Mouse (Mus musculus) neural tube, embryonic 11.5 days (tissue): Measurements from ENCODE around the gene Polr2i. TPM values are rescaled to one million over a fixed set of nuclear protein-coding genes. Genes with fewer than 3 reads are reported as not detected.
A peak's percentile ranks its signal among the peaks of the same experiment; 100 is the strongest.
"Not testable (repeated sequence)": the region's sequence is repeated elsewhere in the genome, so short reads cannot be mapped to it uniquely, and the experiment has no call there.

Experiments used
- ATAC-seq: fragments of 200-750 bp; cut with Nextera tagmentation; 2 replicates; pipeline ENCODE4 v1.8.0; 2017; ENCODE audit warnings: moderate number of reproducible peaks, mild to moderate bottlenecking, moderate TSS enrichment, moderate library complexity; ENCODE audit not compliant: insufficient read depth, low FRiP score, low TSS enrichment
- DNase-seq: peaks from one replicate; pipeline ENCODE4 v3.0.0-alpha.2; 2015; ENCODE audit warnings: low spot score
- H3K27ac ChIP-seq: fragments of 300-500 bp; sonication (generic); 2 replicates; pipeline ENCODE4 v1.5.1; 2014; ENCODE audit warnings: low read depth, mild to moderate bottlenecking, low read length
- H3K27me3 ChIP-seq: fragments of 300-500 bp; sonication (generic); 2 replicates; pipeline ENCODE4 v1.6.1; 2014; ENCODE audit warnings: mild to moderate bottlenecking, low read length, mixed read lengths; ENCODE audit not compliant: control insufficient read depth, insufficient read depth
- H3K36me3 ChIP-seq: fragments of 300-500 bp; sonication (generic); 2 replicates; pipeline ENCODE4 v1.6.1; 2014; ENCODE audit warnings: mild to moderate bottlenecking, low read length, moderate library complexity, mixed read lengths; ENCODE audit not compliant: control insufficient read depth, insufficient read depth
- H3K4me1 ChIP-seq: fragments of 300-500 bp; sonication (generic); 2 replicates; pipeline ENCODE4 v1.6.1; 2014; ENCODE audit warnings: low read length, mixed read lengths; ENCODE audit not compliant: control insufficient read depth, insufficient read depth
- H3K4me2 ChIP-seq: fragments of 300-500 bp; sonication (generic); 2 replicates; pipeline ENCODE4 v1.6.1; 2014; ENCODE audit warnings: low read depth, mild to moderate bottlenecking, moderate library complexity
- H3K4me3 ChIP-seq: fragments of 300-500 bp; sonication (generic); 2 replicates; pipeline ENCODE4 v1.5.1; 2014; ENCODE audit warnings: low read depth, low read length
- H3K9ac ChIP-seq: fragments of 300-500 bp; sonication (generic); 2 replicates; pipeline ENCODE4 v1.6.1; 2014; ENCODE audit warnings: mild to moderate bottlenecking, low read length
- H3K9me3 ChIP-seq: fragments of 300-500 bp; sonication (generic); 2 replicates; pipeline ENCODE4 v1.6.1; 2016; ENCODE audit warnings: low read length; ENCODE audit not compliant: control insufficient read depth
- WGBS: fragments of 180-500 bp; shearing (Covaris S2); extraction: QIAGEN DNeasy Blood & Tissue Kit; methylation state at CpG from one replicate; pipeline ENCODE4 v1.1.7; 2014; 5-methylcytosine and 5-hydroxymethylcytosine counted together
- polyA plus RNA-seq: library from polyadenylated mRNA; unstranded; fragments of >200 nt; fragmentation: Nextera tagmentation; extraction: Ambion mirVana; gene quantifications from 2 replicates; pipeline ENCODE4 v1.2.1, GENCODE M21; 2014

Gene Polr2i
- polyA plus RNA-seq, 1 experiment from 2014 or later = 179 TPM

DNA sequence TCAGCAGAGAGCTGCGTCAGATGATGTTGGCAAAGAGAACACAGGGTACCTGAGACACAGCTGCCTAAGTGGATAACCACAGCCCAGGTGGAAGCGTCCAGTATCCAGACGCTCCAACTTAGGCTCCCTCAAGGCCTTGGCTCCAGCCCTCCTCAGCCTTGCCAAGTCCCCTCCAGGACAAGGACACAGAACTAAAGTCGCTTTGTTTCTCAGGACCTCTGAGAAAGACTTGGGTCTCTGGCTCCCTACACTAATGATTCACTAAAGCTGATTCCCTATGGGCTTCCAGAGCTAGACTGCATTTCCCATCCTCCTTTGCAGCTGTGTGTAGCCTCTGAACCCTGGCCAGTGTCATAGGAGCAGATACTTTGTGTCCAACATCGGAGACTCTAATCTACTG is 31.5 kb upstream of the Polr2i start:
- H3K4me3 ChIP-seq = no peak overlapping the region
- WGBS = 80% methylated on average over 5 of the region's 5 CpGs
- no peaks in the 10 kb centered on the region for H3K4me1 ChIP-seq
- H3K27me3 ChIP-seq = no peaks in the 10 kb centered on the region
- H3K27ac ChIP-seq = no peak overlapping the region
- H3K9me3 ChIP-seq = no peaks in the 10 kb centered on the region
- H3K4me2 ChIP-seq = no peak overlapping the region
- no peak for ATAC-seq
- no peaks in the 10 kb centered on the region for H3K36me3 ChIP-seq
- no peak overlapping the region for H3K9ac ChIP-seq
- DNase-seq = no peak

DNA sequence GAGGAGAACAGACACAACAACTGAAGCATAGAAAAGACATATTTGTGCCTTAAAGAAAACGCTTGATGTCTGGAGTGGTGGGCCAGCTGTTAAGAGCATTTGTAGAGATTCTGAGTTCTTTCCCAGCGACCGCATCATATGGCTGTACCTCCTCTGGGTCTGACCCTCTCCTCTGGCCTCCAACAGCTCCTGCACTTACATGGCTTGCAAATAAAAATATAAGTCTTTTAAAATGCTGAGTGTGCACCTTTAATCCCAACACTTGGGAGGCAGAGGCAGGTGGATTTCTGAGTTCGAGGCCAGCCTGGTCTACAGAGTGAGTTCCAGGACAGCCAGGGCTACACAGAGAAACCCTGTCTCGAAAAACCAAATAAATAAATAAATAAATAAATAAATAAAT is 31.1 kb upstream of the Polr2i start:
- not testable (repeated sequence) for H3K4me1 ChIP-seq, DNase-seq, H3K4me3 ChIP-seq, H3K27me3 ChIP-seq, H3K36me3 ChIP-seq, H3K9ac ChIP-seq, ATAC-seq, H3K9me3 ChIP-seq, H3K27ac ChIP-seq, H3K4me2 ChIP-seq
- 90% methylated on average over 5 of the region's 5 CpGs for WGBS

DNA sequence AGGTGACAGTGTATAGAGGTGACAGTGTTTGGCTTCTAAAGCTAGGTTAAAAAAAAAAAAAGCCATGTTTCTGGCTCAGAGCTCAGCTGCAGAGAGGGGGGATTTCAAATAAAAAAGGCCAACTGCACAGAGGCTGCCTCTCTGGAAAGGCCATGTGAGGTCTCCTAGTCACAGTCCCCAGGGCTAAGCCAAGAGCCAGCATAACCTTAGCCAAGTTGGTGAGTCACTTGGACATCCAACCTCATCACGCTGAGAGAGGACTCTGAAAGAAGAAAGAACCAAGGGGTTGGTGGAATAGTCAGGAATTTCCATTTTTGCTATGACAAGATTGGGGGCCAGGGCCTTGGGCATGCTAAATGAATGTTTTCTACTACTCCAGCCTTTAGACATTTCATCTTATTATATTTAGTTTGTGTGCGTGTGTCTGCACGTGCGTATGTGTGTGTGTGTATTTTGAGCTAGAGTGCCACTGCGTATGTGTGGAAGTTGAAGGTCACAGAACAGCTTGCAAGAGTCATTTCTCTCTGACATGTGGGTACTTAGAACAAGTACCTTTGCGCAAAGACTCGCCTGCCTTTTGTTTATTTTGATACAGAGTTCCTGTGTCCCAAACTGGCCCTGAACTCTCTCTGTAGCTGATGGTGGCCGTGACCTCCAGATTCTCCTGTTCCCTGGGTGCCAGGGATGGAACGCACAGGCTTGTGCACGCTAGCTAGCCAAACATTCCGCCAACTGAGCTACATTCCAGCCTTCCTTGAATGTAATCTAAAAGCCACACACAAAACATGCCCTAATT is 28.7 kb upstream of the Polr2i start:
- Histone ChIP-seq H3K4me2 (no peak overlapping the region), H3K36me3 (no peaks in the 10 kb centered on the region), H3K4me3 (no peak overlapping the region), H3K27ac (no peak overlapping the region), H3K9me3 (no peaks in the 10 kb centered on the region), H3K27me3 (no peaks in the 10 kb centered on the region), H3K9ac (no peak overlapping the region), H3K4me1 (no peaks in the 10 kb centered on the region)
- DNase-seq (no peak), ATAC-seq (no peak)
- 85% methylated on average over 11 of the region's 11 CpGs for WGBS

DNA sequence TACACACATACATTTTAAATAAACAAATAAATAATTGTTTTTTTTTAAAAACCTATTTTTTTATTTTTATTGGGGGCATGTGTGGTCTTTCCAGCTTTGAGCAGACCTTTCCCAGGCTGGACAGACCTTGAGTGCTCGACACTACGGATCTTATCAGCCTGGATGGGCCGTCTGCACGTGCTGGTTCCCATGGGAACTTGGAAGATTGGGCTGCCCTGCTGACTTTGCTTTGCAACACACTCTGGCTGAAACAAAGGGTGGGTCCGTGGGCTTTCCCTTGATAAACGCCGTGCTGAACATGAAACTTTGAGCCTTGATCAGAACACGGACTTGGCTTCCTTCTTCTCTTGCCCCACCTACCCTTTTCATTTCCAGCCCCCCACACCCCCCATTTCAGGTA is 27.4 kb upstream of the Polr2i start:
- no peak overlapping the region for H3K9ac ChIP-seq
- ATAC-seq = no peak

DNA sequence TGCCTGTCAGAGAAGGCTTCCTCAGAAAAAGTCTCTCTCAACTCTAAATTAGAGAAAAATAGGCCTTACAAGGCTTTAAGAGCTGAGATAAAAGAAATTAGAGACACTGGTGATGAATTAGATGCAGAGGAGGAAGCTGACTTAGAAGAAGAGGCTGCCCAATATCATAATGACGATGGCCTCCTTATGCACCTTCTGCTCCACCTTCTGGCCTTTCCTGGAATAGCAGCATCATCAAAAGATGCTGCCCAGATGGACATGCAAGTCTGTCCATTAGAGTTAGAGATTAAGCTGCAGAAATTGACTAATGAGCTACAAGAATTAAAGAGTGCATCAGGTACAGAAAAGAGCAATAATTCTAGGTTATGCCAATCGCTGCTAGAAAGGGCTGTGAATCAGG is 26.4 kb upstream of the Polr2i start:
- no peak for ATAC-seq
- H3K36me3 ChIP-seq = no peaks in the 10 kb centered on the region
- no peaks in the 10 kb centered on the region for H3K9me3 ChIP-seq
- no peaks in the 10 kb centered on the region for H3K4me1 ChIP-seq
- peak; percentile 54 for DNase-seq
- H3K4me2 ChIP-seq = no peak overlapping the region
- no peaks in the 10 kb centered on the region for H3K27me3 ChIP-seq
- 2% methylated on average over 2 of the region's 2 CpGs for WGBS
- no peak overlapping the region for H3K4me3 ChIP-seq
- no peak overlapping the region for H3K9ac ChIP-seq
- H3K27ac ChIP-seq = no peak overlapping the region

More for the DNA sequence above, 27.4 kb upstream of the Polr2i start:
- H3K9me3 ChIP-seq = no peaks in the 10 kb centered on the region
- H3K4me1 ChIP-seq = no peaks in the 10 kb centered on the region
- no peak overlapping the region for H3K4me3 ChIP-seq
- 51% methylated on average over 8 of the region's 8 CpGs for WGBS
- no peak overlapping the region for H3K27ac ChIP-seq
- DNase-seq = no peak
- H3K27me3 ChIP-seq = no peaks in the 10 kb centered on the region
- H3K4me2 ChIP-seq = no peak overlapping the region
- H3K36me3 ChIP-seq = no peaks in the 10 kb centered on the region

DNA sequence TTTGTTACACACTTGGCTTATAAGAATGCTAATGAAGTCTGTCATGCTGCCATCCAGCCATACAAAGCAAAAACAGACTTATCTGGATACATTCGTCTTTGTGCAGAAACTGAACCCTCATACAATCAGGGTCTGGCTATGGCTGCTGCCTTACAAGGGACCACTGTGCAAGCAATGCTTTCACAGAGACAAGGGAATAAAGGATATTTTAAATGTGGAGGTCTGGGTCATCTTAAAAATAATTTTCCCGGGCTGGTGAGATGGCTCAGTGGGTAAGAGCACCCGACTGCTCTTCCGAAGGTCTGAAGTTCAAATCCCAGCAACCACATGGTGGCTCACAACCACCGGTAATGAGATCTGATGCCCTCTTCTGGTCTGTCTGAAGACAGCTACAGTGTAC is 25.4 kb upstream of the Polr2i start:
- H3K36me3 ChIP-seq, H3K4me1 ChIP-seq, H3K9me3 ChIP-seq, ATAC-seq, H3K27ac ChIP-seq, DNase-seq, H3K27me3 ChIP-seq, H3K4me3 ChIP-seq, H3K4me2 ChIP-seq, H3K9ac ChIP-seq: not testable (repeated sequence)
- 59% methylated on average over 5 of the region's 5 CpGs for WGBS

DNA sequence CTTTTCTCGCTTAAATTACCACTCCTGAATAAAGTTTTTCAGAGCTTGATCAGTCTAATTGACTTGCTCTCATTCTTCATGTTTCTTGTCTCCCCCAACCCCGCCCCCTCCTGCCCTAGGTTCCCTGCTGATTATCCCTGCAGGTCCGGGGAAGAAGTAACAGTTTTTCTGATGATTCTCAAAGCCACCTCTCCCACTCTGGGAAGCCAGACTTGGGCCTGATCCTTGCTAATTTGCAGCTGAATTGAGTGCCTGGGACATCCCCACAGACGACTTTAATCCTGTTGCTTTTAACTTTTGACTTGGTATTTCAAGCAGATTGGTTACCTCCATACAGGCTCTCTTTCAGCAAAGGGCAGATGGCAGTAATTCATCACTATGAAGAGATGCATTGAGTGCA is 20.7 kb upstream of the Polr2i start:
- no peak for ATAC-seq
- Histone ChIP-seq H3K36me3 (no peaks in the 10 kb centered on the region), H3K9me3 (no peaks in the 10 kb centered on the region), H3K4me2 (no peak overlapping the region), H3K27ac (no peak overlapping the region), H3K4me3 (no peak overlapping the region), H3K9ac (no peak overlapping the region), H3K27me3 (no peaks in the 10 kb centered on the region), H3K4me1 (no peaks in the 10 kb centered on the region)
- WGBS = 39% methylated on average over 4 of the region's 4 CpGs
- DNase-seq = no peak

DNA sequence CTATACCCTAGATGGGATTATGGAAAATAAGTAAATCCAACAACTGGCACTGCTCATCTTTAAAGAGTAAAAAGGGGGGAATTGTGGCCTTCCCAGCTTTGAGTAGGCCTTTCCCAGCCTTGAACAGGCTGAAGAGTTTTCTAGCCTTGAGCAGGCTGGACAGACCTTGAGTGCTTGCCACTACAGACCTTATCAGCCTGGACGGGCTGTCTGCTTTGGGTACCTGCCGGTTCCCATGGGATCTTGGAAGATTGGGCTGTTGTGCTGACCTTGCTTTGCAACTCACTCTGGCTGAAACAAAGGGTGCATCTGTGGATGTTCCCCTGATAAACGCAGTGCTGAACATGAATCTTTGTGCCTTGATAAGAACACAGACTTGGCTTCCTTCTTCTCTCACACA is 17.9 kb upstream of the Polr2i start:
- WGBS = 85% methylated on average over 3 of the region's 3 CpGs
- H3K27ac ChIP-seq = no peak overlapping the region
- no peak overlapping the region for H3K4me2 ChIP-seq
- H3K9ac ChIP-seq = no peak overlapping the region
- no peaks in the 10 kb centered on the region for H3K9me3 ChIP-seq
- H3K4me3 ChIP-seq = no peak overlapping the region
- H3K4me1 ChIP-seq = no peaks in the 10 kb centered on the region
- no peaks in the 10 kb centered on the region for H3K36me3 ChIP-seq
- no peak for ATAC-seq
- DNase-seq = no peak
- no peaks in the 10 kb centered on the region for H3K27me3 ChIP-seq

DNA sequence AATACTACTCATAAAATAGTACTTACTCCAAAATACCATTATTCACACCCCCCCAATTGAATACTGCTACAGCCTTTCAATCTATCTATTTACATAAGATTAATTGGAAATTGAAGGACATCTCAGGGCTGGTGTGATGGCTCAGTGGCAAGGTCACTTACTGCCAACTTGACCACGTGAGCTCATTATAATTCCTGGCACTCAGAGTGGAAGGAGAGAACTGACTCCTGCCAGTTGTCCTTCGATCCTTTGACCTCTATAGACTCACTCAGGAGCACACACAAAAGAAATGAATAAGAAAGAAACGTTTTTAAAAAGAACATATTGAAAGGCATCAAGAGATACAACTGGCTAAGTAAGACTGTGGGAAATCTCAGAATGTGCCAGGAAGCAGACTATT is 15.9 kb upstream of the Polr2i start:
- no peak for ATAC-seq
- no peaks in the 10 kb centered on the region for H3K36me3 ChIP-seq
- H3K27me3 ChIP-seq = no peaks in the 10 kb centered on the region
- H3K4me1 ChIP-seq = 0 out of 2 replicates have a peak, but pooled peaks cover 2% of the 10 kb centered on the region
- DNase-seq = no peak
- 91% methylated on average over 3 of the region's 3 CpGs for WGBS
- no peak overlapping the region for H3K27ac ChIP-seq
- no peak overlapping the region for H3K9ac ChIP-seq
- no peak overlapping the region for H3K4me2 ChIP-seq
- no peak overlapping the region for H3K4me3 ChIP-seq
- no peaks in the 10 kb centered on the region for H3K9me3 ChIP-seq
